In genomic region chr13:15488065-15488464, GRCm38 (mm10) we compare ENCODE assay signal across 22 mouse cellular contexts. TPM values are rescaled to one million over a fixed set of nuclear protein-coding genes. Genes with fewer than 3 reads are reported as not detected.
DNase-seq lines count a peak whose midpoint lies in the region; ATAC-seq and TF ChIP-seq lines count a peak whose summit lies in the region.
"Had no signal": no experiment of that assay in that cellular context is flagged by ENCODE, and none has a peak within 500 bp of the region (broad histone marks: within the 10 kb centered on the region; RNA-seq: fewer than 3 reads in every experiment).

No protein-coding gene starts in this region.

- no peak overlapping the region for H3K27ac ChIP-seq in embryonic facial prominence, embryonic 14.5 days (replicated peaks; ENCODE audit: low read depth, low read length)
- H3K27ac ChIP-seq in embryonic facial prominence, embryonic 10.5 days (replicated peaks), result no peak overlapping the region; the same call in 1 of the 2 replicates
- no peak overlapping the region for H3K27ac ChIP-seq in forebrain, postnatal 0 days (ENCODE audit: low read depth, low read length)
- H3K27ac ChIP-seq in forebrain, embryonic 13.5 days, result no peak overlapping the region
- H3K27ac ChIP-seq in midbrain, embryonic 11.5 days (ENCODE audit: low read depth, low read length), result no peak overlapping the region
- no peak overlapping the region for H3K27ac ChIP-seq in midbrain, embryonic 16.5 days (ENCODE audit: low read length)
- H3K27ac ChIP-seq: embryonic facial prominence, embryonic 15.5 days; gastrocnemius, adult 2 months; hindbrain, embryonic 14.5 days; hindbrain, postnatal 0 days had no signal

- 0 out of 2 replicates have a peak, but pooled peaks have one; percentile 47 for ATAC-seq in embryonic facial prominence, embryonic 14.5 days (ENCODE audit: low read depth)
- ATAC-seq in forebrain, postnatal 0 days, result 0 out of 2 replicates have a peak, but pooled peaks have one; percentile 35
- ATAC-seq in forebrain, embryonic 13.5 days, result no peak
- ATAC-seq in midbrain, embryonic 11.5 days (ENCODE audit: low FRiP score), result no peak
- no peak for ATAC-seq in midbrain, embryonic 16.5 days
- ATAC-seq: activated CD4-positive, CD25-positive, alpha-beta regulatory T cell, adult 4 months; hindbrain, postnatal 0 days; inflammation-experienced regulatory T-cells, adult 6 months; intestine, embryonic 16.5 days had no signal

- no peaks in the 10 kb centered on the region for H3K9me3 ChIP-seq in embryonic facial prominence, embryonic 14.5 days (ENCODE audit: control insufficient read depth, low read length)
- H3K9me3 ChIP-seq in embryonic facial prominence, embryonic 10.5 days, result no peaks in the 10 kb centered on the region
- no peaks in the 10 kb centered on the region for H3K9me3 ChIP-seq in forebrain, postnatal 0 days (ENCODE audit: low read length)
- no peaks in the 10 kb centered on the region for H3K9me3 ChIP-seq in forebrain, embryonic 13.5 days (replicated peaks)
- H3K9me3 ChIP-seq in midbrain, embryonic 11.5 days (ENCODE audit: control insufficient read depth, low read length), result no peaks in the 10 kb centered on the region
- no peaks in the 10 kb centered on the region for H3K9me3 ChIP-seq in midbrain, embryonic 16.5 days (replicated peaks; ENCODE audit: control insufficient read depth, low read length, poor library complexity, severe bottlenecking)
- H3K9me3 ChIP-seq: embryonic facial prominence, embryonic 15.5 days had no signal

- no peak for DNase-seq in embryonic facial prominence, embryonic 14.5 days (ENCODE audit: low spot score)
- DNase-seq in embryonic facial prominence, embryonic 10.5 days (ENCODE audit: low spot score), result no peak
- DNase-seq in forebrain, postnatal 0 days, result no peak
- DNase-seq in midbrain, embryonic 11.5 days (ENCODE audit: low spot score, missing footprints), result peak; percentile 80
- DNase-seq: adrenal gland, adult 8-10 months; adrenal gland, postnatal 25 days; cerebellum, adult 11-12 months; cerebellum, adult 8-10 months; cerebellum, postnatal 10 days; cerebellum, postnatal 36 days; gastrocnemius, adult 2 months; gastrocnemius, postnatal 14 days; heart, adult 11 months had no signal

- no peaks in the 10 kb centered on the region for H3K27me3 ChIP-seq in embryonic facial prominence, embryonic 14.5 days (replicated peaks; ENCODE audit: control insufficient read depth, insufficient read depth, low read length)
- no peaks in the 10 kb centered on the region for H3K27me3 ChIP-seq in embryonic facial prominence, embryonic 10.5 days (replicated peaks; ENCODE audit: low read depth, poor library complexity, severe bottlenecking)
- no peaks in the 10 kb centered on the region for H3K27me3 ChIP-seq in forebrain, postnatal 0 days (ENCODE audit: insufficient read depth, low read length)
- H3K27me3 ChIP-seq in forebrain, embryonic 13.5 days, result no peaks in the 10 kb centered on the region
- H3K27me3 ChIP-seq in midbrain, embryonic 11.5 days (ENCODE audit: control insufficient read depth, insufficient read depth, low read length), result no peaks in the 10 kb centered on the region
- no peaks in the 10 kb centered on the region for H3K27me3 ChIP-seq in midbrain, embryonic 16.5 days (ENCODE audit: control insufficient read depth, insufficient read depth, low read depth, low read length)
- H3K27me3 ChIP-seq: embryonic facial prominence, embryonic 15.5 days had no signal

- no peak overlapping the region for H3K9ac ChIP-seq in embryonic facial prominence, embryonic 14.5 days (ENCODE audit: low read depth, low read length)
- H3K9ac ChIP-seq in forebrain, postnatal 0 days, result no peak overlapping the region
- H3K9ac ChIP-seq in forebrain, embryonic 13.5 days, result no peak overlapping the region
- no peak overlapping the region for H3K9ac ChIP-seq in midbrain, embryonic 11.5 days (ENCODE audit: low read length)
- no peak overlapping the region for H3K9ac ChIP-seq in midbrain, embryonic 16.5 days (ENCODE audit: low read depth, low read length)
- H3K9ac ChIP-seq: embryonic facial prominence, embryonic 15.5 days; hindbrain, embryonic 14.5 days had no signal

- no peaks in the 10 kb centered on the region for H3K36me3 ChIP-seq in embryonic facial prominence, embryonic 14.5 days (ENCODE audit: control insufficient read depth, insufficient read depth, low read length)
- H3K36me3 ChIP-seq in embryonic facial prominence, embryonic 10.5 days (replicated peaks), result peaks cover 6% of the 10 kb centered on the region
- no peaks in the 10 kb centered on the region for H3K36me3 ChIP-seq in forebrain, postnatal 0 days (ENCODE audit: insufficient read depth)
- H3K36me3 ChIP-seq in forebrain, embryonic 13.5 days (ENCODE audit: poor library complexity, severe bottlenecking), result no peaks in the 10 kb centered on the region
- no peaks in the 10 kb centered on the region for H3K36me3 ChIP-seq in midbrain, embryonic 11.5 days (ENCODE audit: control insufficient read depth, insufficient read depth, low read length)
- no peaks in the 10 kb centered on the region for H3K36me3 ChIP-seq in midbrain, embryonic 16.5 days (ENCODE audit: control insufficient read depth, insufficient read depth, low read length)
- H3K36me3 ChIP-seq: embryonic facial prominence, embryonic 15.5 days had no signal

- TF ChIP-seq CTCF in forebrain, postnatal 0 days (IDR thresholded peaks at IDR 0.05; ENCODE audit: low read depth), result no peak

- no peak overlapping the region for H3K4me2 ChIP-seq in embryonic facial prominence, embryonic 14.5 days (ENCODE audit: low read depth, low read length)
- H3K4me2 ChIP-seq in forebrain, postnatal 0 days (ENCODE audit: low read depth), result no peak overlapping the region
- H3K4me2 ChIP-seq in forebrain, embryonic 13.5 days, result no peak overlapping the region
- H3K4me2 ChIP-seq in midbrain, embryonic 11.5 days, result no peak overlapping the region
- no peak overlapping the region for H3K4me2 ChIP-seq in midbrain, embryonic 16.5 days (ENCODE audit: low read length)
- H3K4me2 ChIP-seq: embryonic facial prominence, embryonic 15.5 days; heart, embryonic 11.5 days; hindbrain, embryonic 14.5 days had no signal

- no peak overlapping the region for H3K4me3 ChIP-seq in embryonic facial prominence, embryonic 14.5 days (ENCODE audit: low read depth, low read length)
- H3K4me3 ChIP-seq in embryonic facial prominence, embryonic 10.5 days, result no peak overlapping the region
- no peak overlapping the region for H3K4me3 ChIP-seq in forebrain, postnatal 0 days (ENCODE audit: low read depth, low read length)
- H3K4me3 ChIP-seq in forebrain, embryonic 13.5 days, result no peak overlapping the region
- no peak overlapping the region for H3K4me3 ChIP-seq in midbrain, embryonic 11.5 days (ENCODE audit: low read depth, low read length)
- H3K4me3 ChIP-seq in midbrain, embryonic 16.5 days (ENCODE audit: low read depth, low read length), result no peak overlapping the region
- H3K4me3 ChIP-seq: embryonic facial prominence, embryonic 15.5 days; gastrocnemius, adult 2 months had no signal

- 35% methylated on average over 1 of the region's 1 CpGs for WGBS in embryonic facial prominence, embryonic 14.5 days
- 56% methylated on average over 1 of the region's 1 CpGs for WGBS in embryonic facial prominence, embryonic 10.5 days
- WGBS in forebrain, postnatal 0 days, result 44% methylated on average over 1 of the region's 1 CpGs
- WGBS in forebrain, embryonic 13.5 days, result 3% methylated on average over 1 of the region's 1 CpGs
- 39% methylated on average over 1 of the region's 1 CpGs for whole genome bisulfite sequencing in midbrain, embryonic 11.5 days
- WGBS in midbrain, embryonic 16.5 days, result 44% methylated on average over 1 of the region's 1 CpGs

- H3K4me1 ChIP-seq in embryonic facial prominence, embryonic 14.5 days (ENCODE audit: control insufficient read depth, insufficient read depth, low read length), result peaks cover 12% of the 10 kb centered on the region; the same call in 1 of the 2 replicates
- peaks cover 54% of the 10 kb centered on the region for H3K4me1 ChIP-seq in embryonic facial prominence, embryonic 10.5 days
- H3K4me1 ChIP-seq in forebrain, postnatal 0 days (ENCODE audit: insufficient read depth), result no peaks in the 10 kb centered on the region
- H3K4me1 ChIP-seq in forebrain, embryonic 13.5 days, result peaks cover 46% of the 10 kb centered on the region
- peaks cover 37% of the 10 kb centered on the region for H3K4me1 ChIP-seq in midbrain, embryonic 11.5 days (ENCODE audit: control insufficient read depth, insufficient read depth, low read length)
- peaks cover 15% of the 10 kb centered on the region; the same call in 1 of the 2 replicates for H3K4me1 ChIP-seq in midbrain, embryonic 16.5 days (ENCODE audit: control insufficient read depth, insufficient read depth, low read length)

RNA-seq across cellular contexts. Expression of gene Gli3, which starts 25.0 kb away (rescaled TPM):
- 20.5 and 22.2 TPM in 2 replicates for polyA plus RNA-seq in embryonic facial prominence, embryonic 14.5 days (2014; fragmentation: Nextera tagmentation; extraction: Ambion mirVana)
- polyA plus RNA-seq in embryonic facial prominence, embryonic 10.5 days (2016; fragmentation: Nextera tagmentation; extraction: Ambion mirVana), result 33.9 and 35.4 TPM in 2 replicates
- total RNA-seq in forebrain, postnatal 0 days (2014; rRNA removed), result 4.2 and 6.4 TPM in 2 replicates
- polyA plus RNA-seq in forebrain, postnatal 0 days (2015; fragmentation: Nextera tagmentation; extraction: Ambion mirVana), result 2.0 and 3.4 TPM in 2 replicates
- polyA plus RNA-seq in forebrain, embryonic 13.5 days (2015; fragmentation: Nextera tagmentation; extraction: Ambion mirVana), result 26.8 and 29.0 TPM in 2 replicates
- 36.4 and 41.5 TPM in 2 replicates for polyA plus RNA-seq in midbrain, embryonic 11.5 days (2014; fragmentation: Nextera tagmentation; extraction: Ambion mirVana)
- polyA plus RNA-seq in midbrain, embryonic 16.5 days (2015; fragmentation: Nextera tagmentation; extraction: Ambion mirVana), result 4.8 and 5.2 TPM in 2 replicates
- polyA plus RNA-seq: activated CD4-positive, CD25-positive, alpha-beta regulatory T cell, adult 4 months had no signal

Comparison
In these comparisons a context has a peak if more than half of its experiments do, and no peak if none do; other contexts are left out.
1. ATAC-seq: peak in embryonic facial prominence, embryonic 14.5 days (single experiment) and forebrain, postnatal 0 days (single experiment); none in forebrain, embryonic 13.5 days (single experiment), midbrain, embryonic 11.5 days (single experiment) and midbrain, embryonic 16.5 days (single experiment).